Mouse (Mus musculus): ENCODE data around the gene Chst11. TPM values are rescaled to one million over a fixed set of nuclear protein-coding genes. Genes with fewer than 3 reads are reported as not detected.

The Chst11 gene
- polyA plus RNA-seq, 1 experiment from 2014 or later = 5.2 TPM

DNA sequence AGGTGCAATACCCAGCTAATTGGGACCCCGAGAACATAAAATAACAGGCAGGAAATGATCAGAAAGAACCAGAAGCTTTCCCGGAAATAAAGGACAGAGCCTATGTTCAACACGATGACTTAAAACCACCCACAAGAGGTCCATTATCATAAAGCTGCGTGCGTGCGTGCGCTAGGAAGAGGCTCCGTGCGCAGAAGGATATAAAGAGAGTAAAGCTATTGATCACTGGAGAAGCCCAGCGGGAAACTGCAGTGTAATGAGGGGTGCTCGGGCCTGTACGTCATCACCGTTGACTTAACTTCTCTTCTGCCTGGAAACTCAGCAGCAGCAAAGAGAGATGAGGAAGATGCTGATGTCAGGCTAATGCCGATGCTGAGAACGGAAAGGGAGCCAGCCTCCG, 224.8 kb downstream of the Chst11 start:
- Histone ChIP-seq H3K27ac (ENCODE audit: low read depth, low read length) (no peak overlapping the region), H3K4me3 (ENCODE audit: low read depth, low read length) (no peak overlapping the region), H3K9ac (replicated peaks; ENCODE audit: low read depth, low read length) (no peak overlapping the region), H3K27me3 (ENCODE audit: control insufficient read depth, insufficient read depth, low read length) (no peaks in the 10 kb centered on the region), H3K4me1 (ENCODE audit: control insufficient read depth, insufficient read depth, low read length) (no peaks in the 10 kb centered on the region), H3K4me2 (ENCODE audit: low read depth, low read length) (no peak overlapping the region), H3K9me3 (ENCODE audit: control insufficient read depth, low read length) (no peaks in the 10 kb centered on the region), H3K36me3 (ENCODE audit: control insufficient read depth, insufficient read depth, low read length) (no peaks in the 10 kb centered on the region)
- WGBS = 28% methylated on average over 16 of the region's 16 CpGs
- ATAC-seq (ENCODE audit: low read depth) = peak; percentile 61; the same call in 1 of the 2 replicates

DNA sequence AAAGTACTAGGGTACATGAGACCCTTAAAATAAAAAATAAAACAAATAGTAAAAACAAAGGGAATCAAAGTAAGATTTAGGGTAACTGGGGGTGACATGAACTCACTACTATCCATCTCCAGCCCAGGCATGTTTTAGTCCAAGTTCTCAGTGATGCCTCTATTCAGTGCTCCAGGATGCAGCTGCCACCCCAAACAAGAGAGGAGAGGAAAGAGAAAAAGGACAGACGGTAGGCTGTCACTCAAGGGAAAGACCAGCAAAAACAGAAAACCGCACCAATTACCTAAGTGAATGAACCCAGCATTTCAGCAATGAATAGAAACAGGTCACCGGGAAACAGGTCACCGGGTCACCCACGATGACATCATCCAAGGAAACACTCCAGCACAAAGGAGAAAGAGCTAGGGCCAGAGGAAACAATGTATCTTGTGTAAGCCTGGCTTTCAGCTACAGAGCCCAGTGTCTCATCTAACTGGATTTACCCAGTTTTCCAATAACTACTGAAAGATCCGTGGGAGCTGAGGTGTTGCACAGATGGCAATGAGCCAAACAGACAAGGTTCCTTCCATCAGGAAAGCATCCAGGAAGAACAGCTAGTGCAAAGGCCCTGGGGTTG, 225.8 kb downstream of the Chst11 start:
- no peak overlapping the region for H3K27ac ChIP-seq (ENCODE audit: low read depth, low read length)
- H3K36me3 ChIP-seq (ENCODE audit: control insufficient read depth, insufficient read depth, low read length) = no peaks in the 10 kb centered on the region
- no peaks in the 10 kb centered on the region for H3K9me3 ChIP-seq (ENCODE audit: control insufficient read depth, low read length)
- H3K27me3 ChIP-seq (ENCODE audit: control insufficient read depth, insufficient read depth, low read length) = no peaks in the 10 kb centered on the region
- H3K4me3 ChIP-seq (ENCODE audit: low read depth, low read length) = no peak overlapping the region
- WGBS = 30% methylated on average over 6 of the region's 6 CpGs
- H3K4me1 ChIP-seq (ENCODE audit: control insufficient read depth, insufficient read depth, low read length) = no peaks in the 10 kb centered on the region
- no peak overlapping the region for H3K9ac ChIP-seq (replicated peaks; ENCODE audit: low read depth, low read length)
- H3K4me2 ChIP-seq (ENCODE audit: low read depth, low read length) = no peak overlapping the region
- ATAC-seq (ENCODE audit: low read depth) = no peak

DNA sequence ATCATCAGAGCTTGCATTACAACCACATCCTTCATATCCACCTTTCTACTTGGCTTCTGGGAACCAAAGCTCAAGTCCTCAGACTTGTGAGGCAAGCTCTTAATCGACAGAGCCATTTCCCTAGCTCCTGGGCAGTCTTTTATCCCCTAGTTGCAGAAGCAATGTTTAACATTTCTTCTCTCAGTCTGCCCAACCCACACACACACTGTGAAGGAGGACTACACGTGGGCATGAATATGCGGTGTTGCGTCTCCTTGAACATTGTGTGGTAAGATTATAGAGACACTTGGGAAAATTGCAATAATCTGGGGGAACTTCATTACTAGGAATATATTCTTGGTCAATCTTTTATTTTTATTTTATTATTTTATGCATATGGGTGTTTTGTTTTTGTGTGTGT, 227.3 kb downstream of the Chst11 start:
- Histone ChIP-seq H3K9ac (replicated peaks; ENCODE audit: low read depth, low read length) (no peak overlapping the region), H3K4me1 (ENCODE audit: control insufficient read depth, insufficient read depth, low read length) (no peaks in the 10 kb centered on the region), H3K4me2 (ENCODE audit: low read depth, low read length) (no peak overlapping the region), H3K27ac (ENCODE audit: low read depth, low read length) (no peak overlapping the region), H3K9me3 (ENCODE audit: control insufficient read depth, low read length) (no peaks in the 10 kb centered on the region), H3K36me3 (ENCODE audit: control insufficient read depth, insufficient read depth, low read length) (no peaks in the 10 kb centered on the region), H3K4me3 (ENCODE audit: low read depth, low read length) (no peak overlapping the region), H3K27me3 (ENCODE audit: control insufficient read depth, insufficient read depth, low read length) (no peaks in the 10 kb centered on the region)
- ATAC-seq (ENCODE audit: low read depth) = no peak
- 92% methylated on average over 4 of the region's 4 CpGs for WGBS

- no peak overlapping the region for H3K9ac ChIP-seq (replicated peaks; ENCODE audit: low read depth, low read length)
- 73% methylated on average over 5 of the region's 5 CpGs for WGBS
- no peak overlapping the region for H3K4me3 ChIP-seq (ENCODE audit: low read depth, low read length)
- no peaks in the 10 kb centered on the region for H3K9me3 ChIP-seq (ENCODE audit: control insufficient read depth, low read length)
- no peaks in the 10 kb centered on the region for H3K27me3 ChIP-seq (ENCODE audit: control insufficient read depth, insufficient read depth, low read length)
- H3K27ac ChIP-seq (ENCODE audit: low read depth, low read length) = no peak overlapping the region
- H3K4me1 ChIP-seq (ENCODE audit: control insufficient read depth, insufficient read depth, low read length) = no peaks in the 10 kb centered on the region
- no peak for ATAC-seq (ENCODE audit: low read depth)
- H3K4me2 ChIP-seq (ENCODE audit: low read depth, low read length) = no peak overlapping the region
- H3K36me3 ChIP-seq (ENCODE audit: control insufficient read depth, insufficient read depth, low read length) = no peaks in the 10 kb centered on the region
Observed at GRCm38 (mm10) chr10:83215559-83215958, 230.3 kb downstream of the Chst11 start.

DNA sequence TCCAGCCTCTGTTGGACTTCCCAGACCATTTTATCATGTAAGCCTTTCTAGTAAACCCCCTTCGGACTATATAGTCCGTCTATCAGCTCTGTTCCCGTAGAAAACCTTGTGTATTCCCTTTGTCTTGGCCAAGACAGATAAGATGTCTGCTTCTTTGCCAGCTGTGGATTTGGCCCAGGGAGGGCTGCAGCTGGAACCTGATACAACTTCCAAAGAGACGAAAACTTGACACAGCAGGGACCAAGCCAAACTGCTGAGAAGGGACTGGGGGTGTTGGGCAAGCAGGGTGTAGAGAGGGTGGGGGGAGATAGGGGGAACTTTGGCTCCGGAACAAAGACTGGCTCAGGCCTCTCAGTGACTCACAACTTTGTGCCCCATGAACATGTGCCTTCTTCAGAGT, 232.0 kb downstream of the Chst11 start:
- WGBS = 85% methylated on average over 5 of the region's 5 CpGs

DNA sequence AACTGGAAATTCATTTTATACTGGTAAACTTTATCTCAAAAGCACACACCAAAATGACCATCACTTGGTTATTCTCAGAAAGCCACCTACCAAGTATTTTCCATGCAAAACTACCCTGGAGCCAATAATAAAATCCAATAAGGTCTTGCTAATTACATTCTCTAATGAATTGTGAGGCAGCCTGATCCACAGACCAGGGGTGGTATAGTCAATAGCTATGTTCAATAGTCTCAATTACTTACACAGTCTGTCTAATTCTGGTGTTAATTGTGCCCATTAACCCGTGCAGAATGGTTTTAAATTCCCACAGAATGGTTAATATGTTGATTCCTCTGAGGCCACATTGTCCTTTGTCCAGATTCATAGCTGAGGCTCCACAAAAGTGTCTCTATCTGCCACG, 233.5 kb downstream of the Chst11 start:
- H3K9me3 ChIP-seq (ENCODE audit: control insufficient read depth, low read length) = no peaks in the 10 kb centered on the region
- no peak; the same call in 1 of the 2 replicates for ATAC-seq (ENCODE audit: low read depth)
- no peak overlapping the region for H3K4me3 ChIP-seq (ENCODE audit: low read depth, low read length)
- H3K27ac ChIP-seq (ENCODE audit: low read depth, low read length) = no peak overlapping the region
- H3K9ac ChIP-seq (replicated peaks; ENCODE audit: low read depth, low read length) = no peak overlapping the region
- WGBS = 43% methylated on average over 2 of the region's 2 CpGs
- H3K36me3 ChIP-seq (ENCODE audit: control insufficient read depth, insufficient read depth, low read length) = no peaks in the 10 kb centered on the region
- H3K4me2 ChIP-seq (ENCODE audit: low read depth, low read length) = no peak overlapping the region
- H3K27me3 ChIP-seq (ENCODE audit: control insufficient read depth, insufficient read depth, low read length) = no peaks in the 10 kb centered on the region
- no peaks in the 10 kb centered on the region for H3K4me1 ChIP-seq (ENCODE audit: control insufficient read depth, insufficient read depth, low read length)

More for the DNA sequence above, 232.0 kb downstream of the Chst11 start:
- ATAC-seq (ENCODE audit: low read depth) = no peak
- Histone ChIP-seq H3K4me3 (ENCODE audit: low read depth, low read length) (no peak overlapping the region), H3K36me3 (ENCODE audit: control insufficient read depth, insufficient read depth, low read length) (no peaks in the 10 kb centered on the region), H3K27me3 (ENCODE audit: control insufficient read depth, insufficient read depth, low read length) (no peaks in the 10 kb centered on the region), H3K27ac (ENCODE audit: low read depth, low read length) (no peak overlapping the region), H3K9me3 (ENCODE audit: control insufficient read depth, low read length) (no peaks in the 10 kb centered on the region), H3K4me2 (ENCODE audit: low read depth, low read length) (no peak overlapping the region), H3K4me1 (ENCODE audit: control insufficient read depth, insufficient read depth, low read length) (no peaks in the 10 kb centered on the region), H3K9ac (replicated peaks; ENCODE audit: low read depth, low read length) (no peak overlapping the region)

- Histone ChIP-seq H3K36me3 (ENCODE audit: control insufficient read depth, insufficient read depth, low read length) (no peaks in the 10 kb centered on the region), H3K27me3 (ENCODE audit: control insufficient read depth, insufficient read depth, low read length) (no peaks in the 10 kb centered on the region), H3K27ac (ENCODE audit: low read depth, low read length) (no peak overlapping the region), H3K4me2 (ENCODE audit: low read depth, low read length) (no peak overlapping the region), H3K9ac (replicated peaks; ENCODE audit: low read depth, low read length) (no peak overlapping the region), H3K4me3 (ENCODE audit: low read depth, low read length) (no peak overlapping the region), H3K4me1 (ENCODE audit: control insufficient read depth, insufficient read depth, low read length) (no peaks in the 10 kb centered on the region), H3K9me3 (ENCODE audit: control insufficient read depth, low read length) (no peaks in the 10 kb centered on the region)
- peak; percentile 70; the same call in 1 of the 2 replicates for ATAC-seq (ENCODE audit: low read depth)
- 29% methylated on average over 12 of the region's 12 CpGs for WGBS
Observed at GRCm38 (mm10) chr10:83219729-83220128, 234.4 kb downstream of the Chst11 start.

- H3K4me1 ChIP-seq (ENCODE audit: control insufficient read depth, insufficient read depth, low read length) = no peaks in the 10 kb centered on the region
- H3K4me3 ChIP-seq (ENCODE audit: low read depth, low read length) = no peak overlapping the region
- no peak overlapping the region for H3K27ac ChIP-seq (ENCODE audit: low read depth, low read length)
- no peak overlapping the region for H3K9ac ChIP-seq (replicated peaks; ENCODE audit: low read depth, low read length)
- WGBS = 83% methylated on average over 10 of the region's 10 CpGs
- no peak for ATAC-seq (ENCODE audit: low read depth)
- no peak overlapping the region for H3K4me2 ChIP-seq (ENCODE audit: low read depth, low read length)
- no peaks in the 10 kb centered on the region for H3K9me3 ChIP-seq (ENCODE audit: control insufficient read depth, low read length)
- H3K36me3 ChIP-seq (ENCODE audit: control insufficient read depth, insufficient read depth, low read length) = no peaks in the 10 kb centered on the region
- no peaks in the 10 kb centered on the region for H3K27me3 ChIP-seq (ENCODE audit: control insufficient read depth, insufficient read depth, low read length)
Observed at GRCm38 (mm10) chr10:83220217-83220616, 234.9 kb downstream of the Chst11 start.

DNA sequence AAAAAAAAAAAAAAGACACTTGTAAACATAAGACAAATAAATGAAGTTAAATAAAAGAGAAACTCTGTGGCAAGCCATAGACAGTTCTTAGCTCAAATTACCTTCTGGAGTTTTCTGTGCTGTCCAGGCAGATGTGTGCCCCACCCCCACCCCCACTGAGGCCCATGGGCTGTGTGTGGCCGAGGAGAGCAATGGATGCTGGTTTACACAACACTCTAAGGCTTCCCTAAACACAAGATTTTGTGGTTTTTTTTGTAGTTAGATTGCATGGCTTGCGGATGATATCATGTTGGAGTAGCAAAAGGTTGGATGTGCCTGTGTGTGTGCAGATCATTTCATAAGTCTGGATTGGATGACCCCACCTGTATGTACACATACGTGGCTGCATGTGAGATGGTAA, 235.5 kb downstream of the Chst11 start:
- H3K36me3 ChIP-seq (ENCODE audit: control insufficient read depth, insufficient read depth, low read length) = no peaks in the 10 kb centered on the region
- H3K4me2 ChIP-seq (ENCODE audit: low read depth, low read length) = no peak overlapping the region
- no peak for ATAC-seq (ENCODE audit: low read depth)
- no peaks in the 10 kb centered on the region for H3K27me3 ChIP-seq (ENCODE audit: control insufficient read depth, insufficient read depth, low read length)
- no peak overlapping the region for H3K4me3 ChIP-seq (ENCODE audit: low read depth, low read length)
- WGBS = 89% methylated on average over 3 of the region's 3 CpGs
- no peaks in the 10 kb centered on the region for H3K4me1 ChIP-seq (ENCODE audit: control insufficient read depth, insufficient read depth, low read length)
- H3K9ac ChIP-seq (replicated peaks; ENCODE audit: low read depth, low read length) = no peak overlapping the region
- no peak overlapping the region for H3K27ac ChIP-seq (ENCODE audit: low read depth, low read length)
- no peaks in the 10 kb centered on the region for H3K9me3 ChIP-seq (ENCODE audit: control insufficient read depth, low read length)

Measured in neural tube, embryonic 14.5 days (tissue).